Mouse (Mus musculus): ENCODE data around the gene Slc39a7.
"Not testable (repeated sequence)": the region's sequence is repeated elsewhere in the genome, so short reads cannot be mapped to it uniquely, and the experiment has no call there.

Gene Slc39a7

DNA sequence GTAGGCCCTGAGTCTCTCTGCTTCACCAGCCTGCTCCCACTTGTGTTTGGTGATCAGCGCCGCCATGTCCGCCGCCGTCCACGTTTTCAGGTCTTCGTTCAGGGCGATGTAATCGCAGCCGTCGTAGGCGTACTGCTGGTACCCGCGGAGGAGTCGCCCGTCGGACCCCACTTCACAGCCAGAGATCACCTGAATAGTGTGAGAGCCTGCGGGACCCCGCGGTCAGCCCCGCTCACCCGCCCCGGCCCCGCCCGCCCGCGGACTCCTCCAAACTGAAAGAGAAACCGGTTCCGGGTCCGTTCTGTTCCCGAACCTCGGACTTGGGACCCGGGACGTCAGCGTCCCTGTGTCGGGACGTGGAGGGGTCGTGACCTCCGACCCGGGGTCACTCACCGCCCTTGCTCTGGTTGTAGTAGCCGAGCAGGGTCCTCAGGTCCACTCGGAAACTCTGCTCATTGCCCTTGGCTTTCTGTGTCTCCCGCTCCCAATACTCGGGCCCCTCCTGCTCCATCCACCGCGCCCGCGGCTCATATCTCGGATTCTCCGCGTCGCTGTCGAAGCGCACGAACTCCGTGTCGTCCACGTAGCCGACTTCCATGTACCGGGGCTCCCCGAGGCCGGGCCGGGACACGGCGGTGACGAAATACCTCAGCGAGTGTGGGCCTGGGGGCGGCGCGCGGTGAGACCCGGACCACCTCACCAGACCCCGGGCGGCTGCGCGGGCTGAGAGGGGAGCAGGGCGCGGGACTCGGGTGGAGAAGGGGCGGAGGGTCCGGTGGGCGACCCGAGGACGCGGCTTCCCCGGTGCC lies 31.9 kb downstream of the Slc39a7 start:
- no peak for DNase-seq (ENCODE audit: low spot score in 2 of 2)

DNA sequence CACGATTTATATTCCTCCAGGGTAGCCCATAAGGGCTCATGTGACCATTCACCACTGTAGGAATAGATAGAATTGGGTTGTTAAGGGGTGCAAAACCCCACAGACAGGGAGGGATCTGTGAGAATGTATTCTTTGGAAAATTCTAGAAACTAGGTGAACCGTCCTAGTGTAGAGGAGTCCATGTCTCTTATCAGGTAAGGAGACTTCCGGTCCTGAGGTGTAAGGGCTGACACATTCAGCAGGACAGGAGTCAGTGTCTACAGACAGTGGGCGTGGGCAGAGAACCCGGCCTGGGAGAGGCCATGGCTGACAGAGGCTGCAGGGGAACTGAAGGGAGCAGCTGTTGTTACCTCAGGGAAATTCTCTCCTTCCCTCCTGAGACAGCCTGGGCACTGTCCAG lies 32.8 kb downstream of the Slc39a7 start:
- not testable (repeated sequence) for DNase-seq (ENCODE audit: low spot score in 2 of 2)

DNA sequence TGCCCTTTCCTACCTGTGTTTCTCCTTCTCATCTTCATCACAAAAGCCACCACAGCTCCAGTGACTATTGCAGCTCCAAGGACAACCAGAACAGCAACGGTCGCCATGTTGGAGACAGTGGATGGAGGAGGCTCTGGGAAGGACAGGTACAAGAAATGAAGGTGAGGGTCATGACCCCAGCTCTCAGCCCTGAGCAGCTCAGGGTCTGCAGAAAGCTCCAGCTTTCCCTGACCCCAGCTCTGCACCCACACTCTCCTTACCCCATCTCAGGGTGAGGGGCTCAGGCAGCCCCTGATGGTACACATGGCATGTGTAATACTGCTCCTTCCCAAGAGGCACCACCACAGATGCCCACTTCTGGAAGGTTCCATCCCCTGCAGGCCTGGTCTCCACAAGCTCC lies 34.5 kb downstream of the Slc39a7 start:
- DNase-seq (ENCODE audit: low spot score in 2 of 2) = not testable (repeated sequence)

DNA sequence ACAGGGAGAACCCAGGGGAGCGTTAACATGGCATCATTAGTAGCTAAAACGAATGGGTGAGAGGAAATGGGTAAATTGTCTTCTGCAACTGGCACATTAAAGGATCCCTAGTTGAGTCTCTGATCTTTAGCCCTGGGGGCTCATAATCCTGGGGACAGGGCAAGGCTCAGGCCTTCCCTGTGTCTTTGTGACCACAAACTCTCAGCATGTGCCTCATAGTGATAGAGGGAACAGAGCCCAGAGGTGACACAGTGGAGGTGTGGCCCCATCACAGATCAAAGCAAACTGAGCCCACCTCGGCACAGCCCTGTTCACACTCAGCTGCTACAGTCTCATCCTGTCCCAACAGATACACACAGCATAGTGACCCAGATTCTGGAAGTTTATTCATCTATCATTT lies 35.8 kb downstream of the Slc39a7 start:
- DNase-seq (ENCODE audit: low spot score in 2 of 2) = no peak

DNA sequence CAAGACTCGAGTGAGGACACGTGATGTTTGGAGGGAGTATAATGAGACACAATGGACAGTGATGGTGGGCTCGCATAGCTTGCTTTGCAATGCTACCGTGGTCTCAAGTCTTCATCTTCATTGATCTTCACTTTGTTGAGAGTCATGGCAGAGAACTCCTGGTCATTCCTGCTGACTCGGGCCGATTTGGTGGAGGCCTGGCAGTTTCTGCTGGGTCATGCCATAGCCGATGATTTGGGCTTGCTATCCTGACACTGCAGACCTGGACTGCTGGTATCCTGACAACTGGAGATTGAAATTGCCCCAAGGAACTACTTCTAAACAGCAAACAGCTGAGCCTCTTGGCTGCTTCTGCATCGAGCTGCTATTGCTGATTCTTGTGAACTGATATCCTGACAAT lies 36.5 kb downstream of the Slc39a7 start:
- no peak for DNase-seq (ENCODE audit: low spot score in 2 of 2)

DNA sequence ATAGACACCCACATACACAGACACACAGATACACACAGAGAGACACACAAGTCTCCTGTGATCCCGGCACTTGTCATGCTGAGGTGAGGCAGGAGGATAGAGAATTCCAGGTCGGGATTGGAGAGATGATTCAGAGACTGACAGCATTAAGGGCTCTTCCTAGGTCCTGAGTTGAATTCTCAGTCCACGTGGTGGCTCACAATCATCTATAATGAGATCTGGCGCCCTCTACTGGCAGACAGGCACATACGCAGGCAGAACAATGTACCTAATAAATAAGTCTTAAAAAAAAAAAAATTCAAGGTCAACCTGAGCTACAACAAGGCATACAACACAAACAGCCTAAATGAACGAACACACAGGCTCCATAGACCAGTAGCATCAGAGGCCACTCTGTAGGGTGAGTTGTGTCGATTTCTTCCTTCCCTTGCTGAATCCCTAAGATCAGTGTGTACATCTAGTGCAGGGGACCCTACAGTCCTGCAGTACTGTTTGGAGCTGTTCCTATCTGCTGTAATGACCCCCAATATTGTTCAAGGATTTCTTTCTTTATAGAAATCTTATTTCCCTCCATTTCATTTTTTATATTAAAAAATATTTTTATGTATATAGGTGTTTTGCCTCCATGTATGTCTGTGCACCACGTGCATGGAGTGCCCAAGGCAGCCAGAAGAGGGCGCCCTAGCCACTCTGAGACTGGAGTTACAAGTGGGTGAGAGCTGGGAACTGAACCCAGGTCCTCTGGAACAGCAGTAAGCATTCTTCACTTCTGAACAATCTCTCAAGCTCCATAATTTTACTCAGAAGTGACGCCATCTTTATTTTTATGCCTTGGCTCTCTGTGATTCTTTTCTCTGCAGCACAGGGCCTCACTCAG lies 39.5 kb downstream of the Slc39a7 start:
- DNase-seq (ENCODE audit: low spot score in 2 of 2) = peak in 1 of 2 experiments; percentile 34

DNA sequence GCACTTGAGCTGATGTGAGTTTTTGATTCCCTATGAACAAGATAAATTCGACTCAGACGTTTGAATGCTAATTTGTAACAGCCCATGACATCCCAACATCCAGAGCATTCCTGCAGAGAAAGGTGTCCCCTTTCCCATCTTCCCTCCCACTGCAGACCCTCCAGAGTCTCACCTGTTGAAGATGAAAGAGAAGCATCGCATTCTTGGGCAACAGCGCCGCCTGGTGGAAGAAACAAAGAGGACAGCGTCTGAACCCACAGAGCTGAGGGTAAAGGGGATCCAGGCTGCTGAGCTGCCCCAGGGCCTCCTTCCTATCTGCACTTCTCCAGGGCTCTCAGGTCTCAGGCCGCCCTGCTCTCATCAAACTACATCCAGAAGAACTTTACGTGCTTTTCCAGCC lies 49.3 kb downstream of the Slc39a7 start:
- DNase-seq (ENCODE audit: low spot score in 2 of 2) = peak; percentile 47 to 48

DNA sequence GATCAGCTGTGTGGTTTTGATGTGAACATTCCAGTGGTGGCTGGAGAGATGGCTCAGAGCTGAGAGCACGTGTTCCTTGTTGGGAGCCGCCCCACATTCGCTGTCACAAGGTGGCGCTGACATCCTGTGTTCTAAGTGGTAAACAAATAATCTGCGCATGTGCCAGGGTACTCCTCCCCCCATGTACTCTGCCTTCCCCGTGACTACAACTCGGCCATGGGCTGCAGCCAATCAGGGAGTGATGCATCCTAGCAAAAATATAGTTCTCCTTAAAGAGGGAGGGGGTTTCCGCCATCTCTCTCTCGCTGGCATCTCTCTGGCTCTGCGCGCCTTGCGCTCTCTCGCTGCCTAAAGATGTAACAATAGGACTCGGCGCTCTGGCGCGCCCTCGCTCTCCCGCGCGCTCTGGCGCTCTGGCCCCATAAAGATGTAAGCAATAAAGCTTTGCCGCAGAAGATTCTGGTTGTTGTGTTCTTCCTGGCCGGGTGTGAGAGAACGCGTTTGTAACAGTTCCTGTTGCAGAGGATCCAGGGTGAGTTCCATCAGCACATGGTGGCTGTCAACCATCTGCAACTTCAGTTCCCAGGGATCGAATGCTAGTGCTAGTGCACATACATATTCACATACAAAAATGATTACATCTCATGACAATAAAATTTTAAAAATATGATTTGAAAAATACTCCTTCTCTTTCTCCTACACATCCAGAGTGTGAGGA lies 50.1 kb downstream of the Slc39a7 start:
- DNase-seq (ENCODE audit: low spot score in 2 of 2) = peak; percentile 80 to 91

DNA sequence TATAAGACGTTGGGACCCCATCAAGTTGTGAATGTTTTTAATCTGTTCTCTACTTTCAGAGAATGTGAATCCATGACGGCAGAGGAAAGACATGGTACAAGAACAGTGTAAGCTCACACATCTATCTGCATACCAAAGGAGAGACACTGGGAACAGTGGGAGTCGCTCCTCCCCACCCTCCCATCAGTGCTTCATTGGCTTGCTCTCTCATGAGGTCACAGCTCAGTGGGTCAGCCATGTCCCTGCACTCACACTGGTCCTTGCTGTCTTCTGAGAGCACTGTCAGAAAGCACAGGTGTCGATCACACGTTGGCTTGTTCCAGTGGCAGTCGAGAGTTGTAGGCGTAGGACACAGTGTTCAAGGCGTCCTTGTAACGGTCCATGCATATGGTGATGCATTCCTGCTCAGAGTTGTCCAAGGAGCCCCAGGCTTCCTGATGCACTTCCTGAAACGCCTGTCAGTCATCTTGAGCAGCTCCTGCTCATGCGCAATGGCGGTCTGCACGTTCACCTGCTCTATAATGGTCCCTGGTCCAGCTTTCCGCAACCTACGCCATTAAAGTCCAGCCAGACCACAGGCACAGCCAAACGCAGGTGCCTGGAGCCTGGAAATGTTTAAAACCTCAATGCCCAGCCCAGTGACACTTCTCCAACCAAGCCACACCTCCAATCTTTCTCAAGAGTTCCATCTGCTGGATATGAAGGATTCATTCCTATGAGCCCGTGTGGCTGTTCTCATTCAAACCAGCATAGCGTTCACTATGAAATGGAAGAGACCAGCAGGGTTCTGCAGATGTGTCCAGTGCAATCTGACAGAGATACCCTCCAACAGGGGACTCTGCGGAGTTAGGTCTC lies 51.1 kb downstream of the Slc39a7 start:
- DNase-seq (ENCODE audit: low spot score in 2 of 2) = no peak

DNA sequence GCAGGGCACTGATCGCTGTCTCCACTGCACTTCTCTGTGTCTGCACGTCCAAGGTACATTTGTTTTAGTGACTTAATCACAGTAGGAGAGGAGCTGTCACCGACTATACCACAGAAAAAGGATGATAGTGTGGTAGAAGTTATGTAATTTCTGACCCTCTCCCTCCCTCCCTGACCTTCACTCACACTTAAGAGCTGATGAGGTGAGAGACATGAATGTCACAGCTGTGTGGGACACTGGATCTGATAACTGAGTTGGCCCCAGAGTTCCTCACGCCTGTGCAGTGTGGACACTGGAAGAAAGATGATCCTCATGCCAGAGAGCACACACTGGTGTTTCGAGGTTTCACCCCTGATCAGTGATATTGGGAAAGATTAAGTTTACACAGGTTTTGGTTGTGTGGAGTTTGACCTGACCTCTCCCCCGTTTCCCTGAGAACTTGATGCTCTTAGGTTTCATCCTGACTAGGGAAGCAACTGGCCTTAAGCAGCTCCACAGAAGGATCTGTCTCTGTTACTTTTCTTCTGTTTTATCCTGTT lies 51.9 kb downstream of the Slc39a7 start:
- DNase-seq (ENCODE audit: low spot score in 2 of 2) = no peak

DNA sequence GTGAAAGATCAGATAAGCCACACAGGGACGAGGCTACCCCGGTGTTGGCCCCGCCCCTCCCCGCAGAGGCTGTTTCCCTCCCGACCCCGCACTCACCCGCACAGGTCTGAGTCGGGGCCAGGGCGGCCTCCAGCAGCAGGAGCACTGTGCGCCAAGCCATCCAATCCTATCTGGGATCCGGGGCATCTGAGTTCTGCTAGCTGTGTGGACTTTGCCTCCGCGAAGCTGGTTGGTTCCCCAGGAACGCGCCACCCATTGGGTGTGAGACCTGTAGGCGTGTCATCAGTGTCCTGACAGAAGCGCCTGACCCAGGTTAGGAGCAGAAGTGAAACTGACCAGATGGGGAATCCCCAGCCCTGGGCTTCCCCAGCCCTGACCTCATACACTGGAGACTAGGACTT lies 52.9 kb downstream of the Slc39a7 start:
- peak in 1 of 2 experiments; percentile 33 for DNase-seq (ENCODE audit: low spot score in 2 of 2)

All from frontal cortex, postnatal 36 days (tissue).